Mouse (Mus musculus) heart, embryonic 14.5 days (tissue): ENCODE results near the gene Gm39566. TPM values are rescaled to one million over a fixed set of nuclear protein-coding genes. Genes with fewer than 3 reads are reported as not detected.

Experiments used
- ATAC-seq: fragments of 200-750 bp; cut with Nextera tagmentation; 2 replicates; pipeline ENCODE4 v1.8.0; 2017; ENCODE audit warnings: low read depth, moderate TSS enrichment; ENCODE audit not compliant: insufficient number of reproducible peaks, insufficient read depth, low FRiP score
- H3K27ac ChIP-seq, 2 experiments: fragments of 200-500 bp in 1 of 2; fragments of 300-500 bp in 1 of 2; sonication (generic) in 1 of 2; replicated peaks in 1 of 2; 2 replicates each; pipeline ENCODE4 v1.5.1; 2012 to 2014; ENCODE audit warnings: low read depth in 2 of 2, low read length in 2 of 2, control low read depth in 1 of 2, mild to moderate bottlenecking in 1 of 2, mixed read lengths in 1 of 2; ENCODE audit not compliant: control insufficient read depth in 1 of 2, insufficient read depth in 1 of 2
- H3K27me3 ChIP-seq: fragments of 300-500 bp; sonication (generic); 2 replicates; pipeline ENCODE4 v1.6.1; 2014; ENCODE audit warnings: mild to moderate bottlenecking, low read length, control low read depth; ENCODE audit not compliant: control insufficient read depth, insufficient read depth
- H3K36me3 ChIP-seq: fragments of 300-500 bp; sonication (generic); 2 replicates; pipeline ENCODE4 v1.6.1; 2014; ENCODE audit warnings: mild to moderate bottlenecking, control low read depth, low read length, mixed read lengths; ENCODE audit not compliant: control insufficient read depth, insufficient read depth
- H3K4me1 ChIP-seq, 2 experiments: fragments of 200-500 bp in 1 of 2; fragments of 300-500 bp in 1 of 2; sonication (generic) in 1 of 2; 2 replicates each; pipeline ENCODE4 v1.6.1; 2012 to 2014; ENCODE audit warnings: low read length in 2 of 2, control low read depth in 1 of 2, mixed read lengths in 1 of 2; ENCODE audit not compliant: control insufficient read depth in 2 of 2, insufficient read depth in 2 of 2
- H3K4me2 ChIP-seq: fragments of 300-500 bp; sonication (generic); 2 replicates; pipeline ENCODE4 v1.6.1; 2014; ENCODE audit warnings: mild to moderate bottlenecking, low read length
- H3K4me3 ChIP-seq, 2 experiments: fragments of 200-500 bp in 1 of 2; fragments of 300-500 bp in 1 of 2; sonication (generic) in 1 of 2; 2 replicates each; pipeline ENCODE4 v1.5.1; 2012 to 2014; ENCODE audit warnings: low read length in 2 of 2, mild to moderate bottlenecking in 2 of 2, control low read depth in 1 of 2, low read depth in 1 of 2, moderate library complexity in 1 of 2; ENCODE audit not compliant: control insufficient read depth in 1 of 2, insufficient read depth in 1 of 2
- H3K9ac ChIP-seq: fragments of 300-500 bp; sonication (generic); 2 replicates; pipeline ENCODE4 v1.6.1; 2014; ENCODE audit warnings: mild to moderate bottlenecking, low read length
- H3K9me3 ChIP-seq: fragments of 300-500 bp; sonication (generic); 2 replicates; pipeline ENCODE4 v1.6.1; 2016; ENCODE audit warnings: low read length, control low read depth; ENCODE audit not compliant: control insufficient read depth
- WGBS: fragments of 180-500 bp; shearing (Covaris S2); extraction: QIAGEN DNeasy Blood & Tissue Kit; methylation state at CpG from one replicate; pipeline ENCODE4 v1.1.7; 2014; 5-methylcytosine and 5-hydroxymethylcytosine counted together
- polyA plus RNA-seq: library from polyadenylated mRNA; unstranded; fragments of >200 nt; fragmentation: Nextera tagmentation; extraction: Ambion mirVana; gene quantifications from 2 replicates; pipeline ENCODE4 v1.2.1, GENCODE M21; 2014

Gene Gm39566
- polyA plus RNA-seq, 1 experiment from 2014 or later: not detected

GRCm38 (mm10) chr11:69778985-69779384, 36.1 kb downstream of the Gm39566 start:
- no peak overlapping the region for H3K27ac ChIP-seq
- H3K27me3 ChIP-seq: no peaks in the 10 kb centered on the region
- no peaks in the 10 kb centered on the region for H3K9me3 ChIP-seq
- no peak overlapping the region for H3K4me3 ChIP-seq
- ATAC-seq: no peak
- WGBS: 43% methylated on average over 7 of the region's 7 CpGs
- H3K9ac ChIP-seq: no peak overlapping the region
- 0 out of 2 replicates have a peak overlapping the region, but pooled peaks have one; percentile 5 for H3K4me2 ChIP-seq
- peaks cover 20% of the 10 kb centered on the region for H3K36me3 ChIP-seq
- peaks cover 8 to 13% of the 10 kb centered on the region in 2 experiments for H3K4me1 ChIP-seq

- H3K4me2 ChIP-seq: peak overlapping the region; percentile 5; the same call in 1 of the 2 replicates
- WGBS: 60% methylated on average over 23 of the region's 23 CpGs
- no peak overlapping the region for H3K4me3 ChIP-seq
- H3K36me3 ChIP-seq: peaks cover 20% of the 10 kb centered on the region
- no peaks in the 10 kb centered on the region for H3K27me3 ChIP-seq
- peaks cover 8 to 13% of the 10 kb centered on the region in 2 experiments for H3K4me1 ChIP-seq
- H3K9ac ChIP-seq: 0 out of 2 replicates have a peak overlapping the region, but pooled peaks have one; percentile 25
- H3K9me3 ChIP-seq: no peaks in the 10 kb centered on the region
- no peak overlapping the region for H3K27ac ChIP-seq
- no peak for ATAC-seq
Observed at GRCm38 (mm10) chr11:69778258-69778982, 36.7 kb downstream of the Gm39566 start.

- Histone ChIP-seq H3K9me3 (no peaks in the 10 kb centered on the region), H3K4me1 (peaks cover 8 to 13% of the 10 kb centered on the region in 2 experiments), H3K4me2 (no peak overlapping the region), H3K36me3 (peaks cover 20% of the 10 kb centered on the region), H3K27me3 (no peaks in the 10 kb centered on the region), H3K9ac (no peak overlapping the region), H3K4me3 (no peak overlapping the region), H3K27ac (no peak overlapping the region)
- ATAC-seq: no peak
- 64% methylated on average over 25 of the region's 26 CpGs for WGBS
Observed at GRCm38 (mm10) chr11:69777504-69778257, 37.4 kb downstream of the Gm39566 start.

GRCm38 (mm10) chr11:69776488-69776887, 38.6 kb downstream of the Gm39566 start:
- H3K9me3 ChIP-seq: no peaks in the 10 kb centered on the region
- peaks cover 20% of the 10 kb centered on the region for H3K36me3 ChIP-seq
- H3K4me1 ChIP-seq: peaks cover 8 to 13% of the 10 kb centered on the region in 2 experiments
- H3K27ac ChIP-seq: no peak overlapping the region
- ATAC-seq: no peak
- H3K4me2 ChIP-seq: no peak overlapping the region
- no peak overlapping the region for H3K9ac ChIP-seq
- H3K4me3 ChIP-seq: no peak overlapping the region
- WGBS: 82% methylated on average over 20 of the region's 20 CpGs
- H3K27me3 ChIP-seq: no peaks in the 10 kb centered on the region

GRCm38 (mm10) chr11:69775716-69776115, 39.4 kb downstream of the Gm39566 start:
- no peak for ATAC-seq
- Histone ChIP-seq H3K36me3 (peaks cover 20% of the 10 kb centered on the region), H3K4me1 (peaks cover 8 to 13% of the 10 kb centered on the region in 2 experiments), H3K4me2 (no peak overlapping the region), H3K4me3 (no peak overlapping the region), H3K27ac (no peak overlapping the region), H3K9ac (no peak overlapping the region), H3K9me3 (no peaks in the 10 kb centered on the region), H3K27me3 (no peaks in the 10 kb centered on the region)
- WGBS: 63% methylated on average over 10 of the region's 10 CpGs

- Histone ChIP-seq H3K36me3 (peaks cover 20% of the 10 kb centered on the region), H3K4me1 (peaks cover 8 to 13% of the 10 kb centered on the region in 2 experiments), H3K9ac (no peak overlapping the region), H3K27ac (no peak overlapping the region), H3K9me3 (no peaks in the 10 kb centered on the region), H3K27me3 (no peaks in the 10 kb centered on the region), H3K4me3 (no peak overlapping the region), H3K4me2 (no peak overlapping the region)
- WGBS: 50% methylated on average over 5 of the region's 5 CpGs
- no peak for ATAC-seq
Observed at GRCm38 (mm10) chr11:69774961-69775360, 40.1 kb downstream of the Gm39566 start.

GRCm38 (mm10) chr11:69767625-69767909, 47.5 kb downstream of the Gm39566 start:
- ATAC-seq: no peak
- H3K4me3 ChIP-seq: peak overlapping the region; percentile 64 to 96; a peak in 3 of 4 replicates
- H3K9me3 ChIP-seq: no peaks in the 10 kb centered on the region
- H3K4me1 ChIP-seq: peaks cover 17 to 25% of the 10 kb centered on the region in 2 experiments
- 48% methylated on average over 4 of the region's 4 CpGs for WGBS
- peak overlapping the region; percentile 55 to 97; a peak in 2 of 4 replicates for H3K27ac ChIP-seq
- H3K36me3 ChIP-seq: no peaks in the 10 kb centered on the region
- no peaks in the 10 kb centered on the region for H3K27me3 ChIP-seq
- peak overlapping the region; percentile 80 for H3K4me2 ChIP-seq
- peak overlapping the region; percentile 99 for H3K9ac ChIP-seq
